Mouse (Mus musculus) hindbrain, embryonic 15.5 days (tissue): Measurements from ENCODE around the gene Bmp8b. TPM values are rescaled to one million over a fixed set of nuclear protein-coding genes. Genes with fewer than 3 reads are reported as not detected.
A peak's percentile ranks its signal among the peaks of the same experiment; 100 is the strongest.
"Not testable (repeated sequence)": the region's sequence is repeated elsewhere in the genome, so short reads cannot be mapped to it uniquely, and the experiment has no call there.

Experiments used
- ATAC-seq: fragments of 200-750 bp; cut with Nextera tagmentation; 2 replicates; pipeline ENCODE4 v1.8.0; 2017; ENCODE audit warnings: low read depth, moderate number of reproducible peaks, moderate TSS enrichment; ENCODE audit not compliant: low FRiP score
- H3K27ac ChIP-seq: fragments of 300-500 bp; sonication (generic); replicated peaks from 2 replicates; pipeline ENCODE4 v1.5.1; 2015; ENCODE audit warnings: mild to moderate bottlenecking, inconsistent platforms
- H3K27me3 ChIP-seq: fragments of 300-500 bp; sonication (generic); 2 replicates; pipeline ENCODE4 v1.6.1; 2015; ENCODE audit warnings: control low read depth, inconsistent platforms
- H3K36me3 ChIP-seq: fragments of 300-500 bp; sonication (generic); 2 replicates; pipeline ENCODE4 v1.6.1; 2015; ENCODE audit warnings: control low read depth, inconsistent platforms
- H3K4me1 ChIP-seq: fragments of 300-500 bp; sonication (generic); replicated peaks from 2 replicates; pipeline ENCODE4 v1.6.1; 2015; ENCODE audit warnings: control low read depth, inconsistent platforms
- H3K4me2 ChIP-seq: fragments of 300-500 bp; sonication (generic); 2 replicates; pipeline ENCODE4 v1.6.1; 2015; ENCODE audit warnings: moderate library complexity, mild to moderate bottlenecking, inconsistent platforms
- H3K4me3 ChIP-seq: fragments of 300-500 bp; sonication (generic); 2 replicates; pipeline ENCODE4 v1.5.1; 2015; ENCODE audit warnings: mild to moderate bottlenecking, inconsistent platforms
- H3K9ac ChIP-seq: fragments of 300-500 bp; sonication (generic); 2 replicates; pipeline ENCODE4 v1.6.1; 2015; ENCODE audit warnings: inconsistent platforms
- H3K9me3 ChIP-seq: fragments of 300-500 bp; sonication (generic); 2 replicates; pipeline ENCODE4 v1.6.1; 2016; ENCODE audit warnings: control low read depth, inconsistent platforms
- WGBS: fragments of 180-500 bp; shearing (Covaris S2); methylation state at CpG from one replicate; pipeline ENCODE4 v1.1.7; 2015; 5-methylcytosine and 5-hydroxymethylcytosine counted together
- polyA plus RNA-seq: library from polyadenylated mRNA; unstranded; fragments of >200 nt; fragmentation: Nextera tagmentation; extraction: Ambion mirVana; gene quantifications from 2 replicates; pipeline ENCODE4 v1.2.1, GENCODE M21; 2015

The Bmp8b gene
- polyA plus RNA-seq, 1 experiment from 2014 or later: 0.34 TPM

GRCm38 (mm10) chr4:123085290-123085689 lies 19.7 kb upstream of the Bmp8b start:
- 87% methylated on average over 2 of the region's 2 CpGs for WGBS
- H3K4me1 ChIP-seq: no peaks in the 10 kb centered on the region
- no peak overlapping the region for H3K4me3 ChIP-seq
- H3K4me2 ChIP-seq: no peak overlapping the region
- H3K9me3 ChIP-seq: no peaks in the 10 kb centered on the region
- no peaks in the 10 kb centered on the region for H3K36me3 ChIP-seq
- H3K27ac ChIP-seq: no peak overlapping the region
- H3K9ac ChIP-seq: no peak overlapping the region
- ATAC-seq: no peak
- no peaks in the 10 kb centered on the region for H3K27me3 ChIP-seq

GRCm38 (mm10) chr4:123086381-123086780 lies 18.6 kb upstream of the Bmp8b start:
- Histone ChIP-seq H3K4me3 (no peak overlapping the region), H3K4me1 (no peaks in the 10 kb centered on the region), H3K27ac (no peak overlapping the region), H3K36me3 (no peaks in the 10 kb centered on the region), H3K27me3 (no peaks in the 10 kb centered on the region), H3K4me2 (no peak overlapping the region), H3K9me3 (no peaks in the 10 kb centered on the region), H3K9ac (no peak overlapping the region)
- no peak for ATAC-seq
- WGBS: 91% methylated on average over 4 of the region's 4 CpGs

- WGBS: 71% methylated on average over 5 of the region's 5 CpGs
- H3K4me2 ChIP-seq: no peak overlapping the region
Measured at GRCm38 (mm10) chr4:123092621-123093020, 12.3 kb upstream of the Bmp8b start.

GRCm38 (mm10) chr4:123093064-123093776 lies 11.7 kb upstream of the Bmp8b start:
- 66% methylated on average over 17 of the region's 17 CpGs for WGBS
- peak overlapping the region; percentile 15; the same call in 1 of the 2 replicates for H3K4me2 ChIP-seq
- peak; percentile 68; the same call in 1 of the 2 replicates for ATAC-seq

More at GRCm38 (mm10) chr4:123092621-123093020, 12.3 kb upstream of the Bmp8b start:
- Histone ChIP-seq H3K9ac (no peak overlapping the region), H3K27me3 (no peaks in the 10 kb centered on the region), H3K27ac (no peak overlapping the region), H3K4me1 (no peaks in the 10 kb centered on the region), H3K4me3 (no peak overlapping the region), H3K36me3 (no peaks in the 10 kb centered on the region), H3K9me3 (no peaks in the 10 kb centered on the region)
- ATAC-seq: no peak

GRCm38 (mm10) chr4:123093869-123094268 lies 11.1 kb upstream of the Bmp8b start:
- H3K36me3 ChIP-seq: no peaks in the 10 kb centered on the region
- no peak overlapping the region for H3K4me3 ChIP-seq
- no peaks in the 10 kb centered on the region for H3K27me3 ChIP-seq
- no peak overlapping the region for H3K27ac ChIP-seq
- no peaks in the 10 kb centered on the region for H3K4me1 ChIP-seq
- no peak overlapping the region for H3K9ac ChIP-seq
- H3K9me3 ChIP-seq: no peaks in the 10 kb centered on the region
- H3K4me2 ChIP-seq: no peak overlapping the region
- 77% methylated on average over 9 of the region's 9 CpGs for WGBS
- ATAC-seq: no peak

More at GRCm38 (mm10) chr4:123093064-123093776, 11.7 kb upstream of the Bmp8b start:
- no peak overlapping the region for H3K27ac ChIP-seq
- no peaks in the 10 kb centered on the region for H3K36me3 ChIP-seq
- H3K4me1 ChIP-seq: no peaks in the 10 kb centered on the region
- no peaks in the 10 kb centered on the region for H3K9me3 ChIP-seq
- no peak overlapping the region for H3K4me3 ChIP-seq
- H3K9ac ChIP-seq: no peak overlapping the region
- no peaks in the 10 kb centered on the region for H3K27me3 ChIP-seq

GRCm38 (mm10) chr4:123105451-123105790 lies 456 bp downstream of the Bmp8b start:
- no peaks in the 10 kb centered on the region for H3K36me3 ChIP-seq
- H3K27ac ChIP-seq: no peak overlapping the region
- peaks cover 35% of the 10 kb centered on the region for H3K27me3 ChIP-seq
- peak overlapping the region; percentile 56 for H3K4me2 ChIP-seq
- no peaks in the 10 kb centered on the region for H3K9me3 ChIP-seq
- peak overlapping the region; percentile 35 for H3K4me3 ChIP-seq
- ATAC-seq: peak; percentile 42; the same call in 1 of the 2 replicates
- H3K9ac ChIP-seq: 0 out of 2 replicates have a peak overlapping the region, but pooled peaks have one; percentile 4
- 24% methylated on average over 24 of the region's 24 CpGs for WGBS
- peaks cover 11% of the 10 kb centered on the region for H3K4me1 ChIP-seq

GRCm38 (mm10) chr4:123105929-123106328 lies 964 bp downstream of the Bmp8b start:
- not testable (repeated sequence) for H3K4me3 ChIP-seq, H3K36me3 ChIP-seq, ATAC-seq, H3K9me3 ChIP-seq, H3K4me2 ChIP-seq, H3K9ac ChIP-seq, H3K27ac ChIP-seq
- Histone ChIP-seq H3K4me1 (peaks cover 11% of the 10 kb centered on the region), H3K27me3 (peaks cover 35% of the 10 kb centered on the region)
- 87% methylated on average over 7 of the region's 7 CpGs for WGBS

- H3K4me2 ChIP-seq: no peak overlapping the region
- H3K9me3 ChIP-seq: no peaks in the 10 kb centered on the region
- 95% methylated on average over 2 of the region's 2 CpGs for WGBS
- H3K27me3 ChIP-seq: peaks cover 35% of the 10 kb centered on the region
- H3K36me3 ChIP-seq: no peaks in the 10 kb centered on the region
- H3K4me1 ChIP-seq: peaks cover 11% of the 10 kb centered on the region
- H3K27ac ChIP-seq: no peak overlapping the region
- no peak overlapping the region for H3K9ac ChIP-seq
- no peak overlapping the region for H3K4me3 ChIP-seq
- ATAC-seq: no peak
Measured at GRCm38 (mm10) chr4:123106864-123107263, 1.9 kb downstream of the Bmp8b start.

- Histone ChIP-seq H3K4me1 (peaks cover 11% of the 10 kb centered on the region), H3K9ac (no peak overlapping the region)
- WGBS: 94% methylated on average over 5 of the region's 5 CpGs
Measured at GRCm38 (mm10) chr4:123108056-123108455, 3.1 kb downstream of the Bmp8b start.

GRCm38 (mm10) chr4:123110751-123111150 lies 5.8 kb downstream of the Bmp8b start:
- no peak for ATAC-seq
- H3K27ac ChIP-seq: no peak overlapping the region
- peaks cover 10% of the 10 kb centered on the region for H3K27me3 ChIP-seq
- no peaks in the 10 kb centered on the region for H3K9me3 ChIP-seq
- no peak overlapping the region for H3K9ac ChIP-seq
- H3K36me3 ChIP-seq: no peaks in the 10 kb centered on the region
- no peak overlapping the region for H3K4me3 ChIP-seq
- H3K4me1 ChIP-seq: peaks cover under 1% of the 10 kb centered on the region; the same call in 1 of the 2 replicates
- 92% methylated on average over 4 of the region's 4 CpGs for WGBS
- no peak overlapping the region for H3K4me2 ChIP-seq

More at GRCm38 (mm10) chr4:123108056-123108455, 3.1 kb downstream of the Bmp8b start:
- H3K4me3 ChIP-seq: no peak overlapping the region
- peaks cover 34% of the 10 kb centered on the region for H3K27me3 ChIP-seq
- no peaks in the 10 kb centered on the region for H3K36me3 ChIP-seq
- no peak overlapping the region for H3K4me2 ChIP-seq
- ATAC-seq: no peak
- H3K9me3 ChIP-seq: no peaks in the 10 kb centered on the region
- no peak overlapping the region for H3K27ac ChIP-seq

GRCm38 (mm10) chr4:123111275-123111983 lies 6.5 kb downstream of the Bmp8b start:
- H3K27me3 ChIP-seq, H3K36me3 ChIP-seq, ATAC-seq, H3K27ac ChIP-seq, H3K4me1 ChIP-seq, H3K4me2 ChIP-seq, H3K9me3 ChIP-seq, H3K4me3 ChIP-seq, H3K9ac ChIP-seq: not testable (repeated sequence)
- 76% methylated on average over 10 of the region's 10 CpGs for WGBS

- WGBS: 78% methylated on average over 8 of the region's 8 CpGs
- H3K4me1 ChIP-seq: peaks cover 6% of the 10 kb centered on the region; the same call in 1 of the 2 replicates
- ATAC-seq: no peak
- H3K27ac ChIP-seq: no peak overlapping the region
- H3K9ac ChIP-seq: no peak overlapping the region
- no peaks in the 10 kb centered on the region for H3K27me3 ChIP-seq
- H3K4me2 ChIP-seq: no peak overlapping the region
- H3K9me3 ChIP-seq: no peaks in the 10 kb centered on the region
- no peak overlapping the region for H3K4me3 ChIP-seq
- H3K36me3 ChIP-seq: no peaks in the 10 kb centered on the region
Measured at GRCm38 (mm10) chr4:123112216-123112764, 7.3 kb downstream of the Bmp8b start.
